Mouse (Mus musculus): ENCODE measurements around the gene R3hdm2.
A peak's percentile ranks its signal among the peaks of the same experiment; 100 is the strongest.

R3hdm2 gene

DNA sequence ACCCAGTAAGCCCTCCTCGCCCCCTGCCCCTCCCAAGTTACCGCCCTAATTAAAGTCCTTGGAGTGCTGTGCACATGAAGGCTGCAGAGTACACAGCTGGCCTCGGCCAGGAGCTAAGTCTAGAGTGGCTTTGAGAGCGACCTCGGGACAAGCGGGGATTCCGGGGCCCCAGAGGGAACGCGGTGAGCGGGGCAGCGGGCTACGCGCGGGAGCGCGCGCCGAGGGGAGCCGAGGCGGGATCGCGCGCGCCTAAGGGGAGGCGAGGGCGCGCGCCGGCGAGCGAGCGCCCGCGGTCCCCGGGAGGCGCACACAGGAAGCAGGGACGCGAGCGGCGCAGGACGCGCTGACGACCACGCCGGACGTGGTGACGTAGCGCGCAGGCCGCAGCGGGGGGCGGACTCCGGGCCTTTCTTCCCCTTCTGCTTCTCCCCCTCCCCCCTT lies at the start of gene R3hdm2:
Gene R3hdm2, plus strand, starts transcription at position 77 of the 441 bp plus-strand sequence.
- DNase-seq (ENCODE audit: low spot score), result peak; percentile 80

DNA sequence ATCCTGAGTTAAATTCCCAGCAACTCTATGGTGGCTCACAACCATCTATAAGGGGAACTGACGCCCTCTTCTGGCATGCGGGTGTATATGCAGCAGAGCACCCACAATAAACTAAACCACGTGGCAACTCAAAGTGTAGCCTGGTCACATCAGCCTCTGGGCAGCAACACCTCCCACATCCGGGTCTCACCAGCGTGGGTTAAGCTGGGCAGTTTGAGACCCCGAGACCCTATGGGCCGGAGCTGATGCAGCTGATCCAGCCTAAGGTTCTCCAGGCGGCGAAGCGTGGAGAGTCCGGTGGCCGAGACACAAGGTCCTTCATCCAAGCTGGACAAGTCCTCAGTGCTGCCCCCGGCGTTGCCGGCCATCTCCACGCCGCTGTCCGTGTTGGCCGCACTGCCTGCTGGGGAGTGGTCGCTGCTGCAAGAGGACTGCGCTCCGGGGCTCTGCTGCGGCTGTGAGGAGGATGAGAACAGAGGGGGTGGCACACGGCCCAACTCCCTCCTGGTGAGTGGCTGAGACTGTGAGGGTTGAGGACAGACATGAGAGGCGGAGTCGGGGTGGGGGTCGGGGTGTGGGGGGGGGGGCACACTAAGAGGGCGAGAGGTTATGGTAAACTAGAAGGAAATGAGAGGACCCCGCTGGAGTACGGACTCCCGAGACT lies 47.8 kb upstream of the R3hdm2 start:
- no peak for DNase-seq (ENCODE audit: low spot score)

DNA sequence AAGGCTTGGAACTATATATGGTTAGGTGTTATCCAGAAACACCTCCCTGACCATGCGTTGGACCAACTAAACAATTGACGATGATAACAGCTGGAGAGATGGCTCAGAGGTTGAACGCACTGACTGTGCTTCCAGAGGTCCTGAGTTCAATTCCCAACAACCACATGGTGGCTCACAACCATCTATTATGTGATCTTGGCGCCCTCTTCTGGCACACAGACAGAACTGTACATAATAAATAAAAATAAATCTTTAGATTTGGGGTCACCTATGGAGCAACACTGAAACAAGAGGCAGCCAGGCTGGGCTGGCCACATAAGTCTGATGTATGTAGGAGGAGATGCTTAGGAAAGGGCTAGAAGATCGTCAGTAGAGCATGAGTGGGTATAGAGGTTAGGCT lies 47.0 kb upstream of the R3hdm2 start:
- no peak for DNase-seq (ENCODE audit: low spot score)

DNA sequence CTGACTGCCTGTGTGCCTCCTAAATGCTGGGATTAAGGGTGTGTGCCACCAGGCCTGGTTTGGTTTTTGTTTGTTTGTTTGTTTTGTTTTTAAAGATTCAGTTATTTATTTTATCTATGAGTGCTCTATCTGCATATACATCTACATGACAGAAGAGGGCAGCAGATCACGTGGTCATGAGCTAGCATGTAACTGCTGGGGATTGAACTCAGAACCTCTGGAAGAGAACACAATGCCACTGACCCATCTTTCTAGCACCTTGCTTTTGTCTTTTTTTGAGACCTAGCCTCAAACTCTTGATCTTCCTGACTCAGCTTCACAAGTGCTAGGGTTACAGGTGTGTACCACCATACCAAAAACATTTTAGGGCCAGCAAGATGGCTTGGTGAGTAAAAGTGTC lies 44.9 kb upstream of the R3hdm2 start:
- no peak for DNase-seq (ENCODE audit: low spot score)

DNA sequence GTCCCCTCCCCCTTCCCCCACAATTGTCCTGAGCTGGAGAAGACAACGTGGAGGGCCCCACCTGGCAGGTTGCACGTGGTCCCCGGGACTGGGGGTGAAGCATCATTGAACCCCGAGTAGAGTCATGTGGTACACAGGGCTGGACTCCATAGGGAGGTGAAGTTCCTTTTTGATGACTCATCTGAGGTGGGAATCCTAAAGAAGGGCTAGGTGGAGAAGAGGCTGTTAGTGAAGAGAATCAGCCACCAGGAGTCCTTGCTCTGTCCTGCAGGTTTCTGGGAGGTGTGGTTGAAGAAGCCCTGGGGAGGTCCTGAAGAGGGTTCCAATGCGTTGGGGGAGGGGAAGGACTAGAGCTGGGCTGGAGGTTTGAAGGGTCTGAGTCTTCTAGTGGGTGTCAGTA lies 43.2 kb upstream of the R3hdm2 start:
- no peak for DNase-seq (ENCODE audit: low spot score)

DNA sequence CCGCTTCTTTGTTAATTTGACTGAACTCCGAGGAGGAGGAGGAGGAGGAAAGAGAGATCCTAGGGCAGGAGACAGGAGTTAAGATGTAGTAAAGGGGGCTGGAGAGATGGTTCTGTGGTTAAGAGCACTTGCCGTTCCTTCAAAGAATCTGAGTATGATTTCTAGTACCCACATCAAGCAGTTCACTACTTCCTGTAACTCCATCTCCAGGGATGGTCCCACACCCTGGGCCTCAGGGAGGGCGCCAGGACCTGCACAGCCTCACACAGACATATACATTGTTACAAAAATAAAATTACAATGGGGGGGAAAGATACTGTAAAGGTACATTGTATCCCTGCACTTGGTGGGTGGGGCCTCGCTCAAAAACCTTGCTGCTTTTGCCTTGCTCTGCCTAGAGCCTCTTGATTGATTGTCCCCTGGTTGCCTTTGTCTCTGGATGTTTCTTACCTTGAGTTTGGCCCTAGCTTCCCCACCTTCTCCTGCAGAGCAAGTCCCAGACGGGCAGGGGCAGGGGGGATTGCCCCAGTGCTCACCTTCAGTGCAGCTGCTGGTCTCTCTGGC lies 42.5 kb upstream of the R3hdm2 start:
- no peak for DNase-seq (ENCODE audit: low spot score)

DNA sequence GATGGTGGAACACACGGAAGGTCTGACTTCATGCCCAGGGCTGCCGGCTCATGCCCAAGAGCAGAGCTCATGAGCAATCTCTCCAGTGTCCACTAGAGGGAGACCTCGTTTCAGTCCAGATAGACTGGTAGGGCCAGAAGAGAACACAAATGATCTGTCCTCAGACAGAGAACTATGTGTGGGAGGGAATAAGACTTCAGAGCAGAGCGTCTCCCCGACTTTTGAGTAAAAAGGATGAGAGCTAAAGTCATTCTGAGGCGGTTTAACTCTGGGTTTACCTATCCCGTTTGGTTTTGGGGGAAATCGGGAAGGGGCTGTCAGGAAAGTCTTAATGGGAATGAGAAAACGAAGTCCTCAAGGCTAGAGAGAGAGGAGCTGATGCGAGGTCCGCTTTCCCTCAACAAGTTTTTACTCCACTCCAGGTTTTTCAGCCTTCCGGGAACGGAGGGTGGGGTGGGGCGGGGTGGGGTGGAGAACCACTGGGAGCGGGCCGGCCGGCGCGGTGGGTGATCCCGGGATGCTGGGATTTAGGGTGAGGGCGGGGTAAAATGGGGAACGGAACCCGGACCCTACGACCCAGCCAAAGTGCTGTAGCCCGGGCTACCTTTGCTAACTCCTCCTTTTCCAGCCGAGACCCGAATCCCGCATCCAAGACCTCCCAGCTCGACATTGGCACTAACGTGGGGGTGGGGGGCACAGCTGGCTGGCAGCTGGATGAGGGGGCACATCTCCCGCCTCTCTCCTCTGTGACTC lies 41.0 kb upstream of the R3hdm2 start:
- DNase-seq (ENCODE audit: low spot score), result peak; percentile 86

DNA sequence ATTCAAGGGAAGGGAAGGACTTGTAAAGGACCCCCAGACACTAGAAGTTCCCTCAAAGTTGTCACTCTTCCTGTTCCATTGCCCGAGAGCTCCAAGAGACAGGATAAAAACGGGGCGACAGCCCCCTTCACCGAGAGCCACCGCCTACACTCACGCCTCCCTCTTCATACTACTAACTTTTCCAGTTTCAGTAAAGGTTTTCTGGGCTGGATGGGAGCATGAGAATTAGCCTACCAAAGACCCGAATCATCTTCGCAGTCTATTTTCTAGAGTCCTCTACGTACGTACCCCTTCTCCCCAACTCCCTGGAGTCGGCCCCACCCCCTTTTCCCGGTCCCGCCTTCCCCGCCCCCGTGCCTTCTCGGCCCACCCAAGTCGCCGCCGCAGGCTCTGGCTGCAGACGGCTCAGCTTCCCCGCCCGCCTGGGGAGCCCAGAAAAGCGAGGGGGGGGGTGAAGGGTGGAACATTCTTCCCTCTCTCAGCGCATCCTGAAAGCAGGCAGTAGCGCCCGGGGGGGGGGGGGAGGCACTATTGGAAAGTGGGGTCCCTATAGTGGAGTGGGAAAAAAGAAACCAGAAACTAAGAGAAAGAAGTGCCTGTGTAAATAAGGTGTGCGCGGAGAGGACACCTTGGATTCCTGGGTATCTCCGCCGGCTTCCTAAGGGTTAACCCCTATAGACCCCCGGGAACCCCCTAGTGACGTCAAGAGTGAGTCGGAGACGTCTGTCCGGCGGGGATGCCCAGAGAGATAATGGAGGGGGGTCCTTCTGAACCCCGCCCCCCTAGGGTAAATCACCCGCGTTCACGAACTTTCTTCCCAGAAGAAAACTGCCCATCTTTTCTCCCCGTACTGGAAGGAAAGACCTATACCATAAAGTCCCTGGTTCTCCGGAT lies 40.2 kb upstream of the R3hdm2 start:
- no peak for DNase-seq (ENCODE audit: low spot score)

DNA sequence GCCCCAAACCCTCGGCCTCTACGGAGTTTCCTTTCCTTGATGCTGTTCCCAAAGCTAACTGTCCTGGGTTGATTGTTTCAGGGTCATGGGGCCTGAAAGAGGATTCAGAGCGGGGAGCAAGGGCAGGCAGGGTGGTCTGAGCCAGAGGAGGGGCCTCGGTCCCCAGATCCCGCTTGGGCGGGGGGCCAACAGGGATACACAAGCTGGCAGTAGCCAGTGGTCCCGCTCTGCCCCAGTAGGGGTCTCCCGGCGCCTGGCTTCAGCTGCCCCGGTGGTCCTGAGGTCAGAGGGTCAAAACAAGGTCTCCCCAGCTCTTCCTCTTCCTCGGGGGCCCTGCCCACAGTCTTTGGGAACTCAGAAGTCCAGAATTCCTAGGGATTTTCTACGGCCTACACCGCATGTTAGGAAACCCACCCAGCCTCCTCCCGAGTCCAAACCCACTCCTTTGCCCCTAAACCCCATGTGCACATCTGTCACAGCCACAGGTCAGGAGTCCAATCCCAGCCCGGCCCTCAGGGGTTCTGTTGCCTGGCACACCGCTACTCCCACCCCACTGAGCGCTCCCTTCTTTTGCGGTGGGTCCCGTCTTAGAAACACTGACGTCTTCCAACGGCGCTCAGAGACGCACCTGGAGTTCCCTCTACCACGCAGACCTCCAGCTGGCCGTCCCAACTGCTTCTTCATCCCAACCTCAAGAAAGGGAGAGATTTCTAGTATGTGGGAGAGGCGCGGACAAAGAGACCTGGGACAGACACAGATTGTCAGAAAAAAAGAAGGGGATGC lies 39.4 kb upstream of the R3hdm2 start:
- no peak for DNase-seq (ENCODE audit: low spot score)

DNA sequence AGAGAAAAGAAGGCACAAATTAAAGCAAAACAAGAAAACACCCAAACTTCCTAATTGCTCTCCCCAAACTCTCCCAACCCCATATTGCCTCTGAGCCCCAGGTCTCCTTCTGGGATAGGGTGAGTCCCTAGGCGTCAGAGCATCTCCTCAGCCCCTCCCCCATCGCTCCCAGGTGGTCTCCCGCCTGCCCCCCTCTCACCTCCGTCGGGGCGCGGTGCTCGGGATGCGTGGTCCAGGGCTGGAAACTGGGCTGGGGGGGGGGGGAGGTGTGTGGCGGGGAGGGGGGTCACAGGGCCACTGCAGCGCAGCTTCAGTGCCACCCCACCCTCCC lies 38.8 kb upstream of the R3hdm2 start:
- no peak for DNase-seq (ENCODE audit: low spot score)

DNA sequence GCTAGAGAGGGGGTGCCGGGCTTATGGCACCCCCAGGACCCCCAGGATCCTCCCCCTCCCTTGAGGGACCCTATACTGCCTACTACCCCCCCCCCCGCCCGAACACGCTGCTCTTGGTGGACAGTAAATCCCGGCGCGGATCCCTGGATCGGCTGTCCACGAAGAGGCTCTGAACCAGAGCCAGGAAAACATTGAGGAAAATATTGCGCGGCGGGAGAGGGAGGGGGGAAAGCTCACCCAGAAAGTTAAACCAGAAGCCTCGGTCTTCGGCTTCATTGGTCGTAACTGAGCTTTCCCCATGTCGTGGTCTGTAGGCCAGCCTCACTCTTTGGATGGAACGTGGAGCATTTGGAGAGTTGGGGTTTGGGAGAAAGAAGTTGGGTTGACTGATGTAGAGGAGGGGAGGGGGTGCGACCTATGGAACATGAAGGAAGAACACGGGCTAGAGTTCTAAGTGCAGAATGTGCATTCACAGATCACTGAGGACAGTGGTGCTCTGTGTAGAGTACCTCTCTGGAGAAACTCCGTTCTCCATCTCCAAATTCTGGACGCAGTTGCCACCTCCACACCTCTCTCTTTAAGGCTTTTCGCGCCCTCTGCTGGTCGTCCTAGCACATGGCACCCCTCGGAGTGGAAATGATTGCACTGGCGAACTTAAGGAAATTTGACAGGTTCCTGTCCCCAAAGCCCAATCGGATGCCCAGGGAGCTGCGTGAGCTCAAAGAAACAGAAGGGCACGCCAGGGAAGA lies 38.1 kb upstream of the R3hdm2 start, which contains the start of gene Gli1:
Gene Gli1, minus strand, starts transcription at position 84 of the 749 bp plus-strand sequence.
- DNase-seq (ENCODE audit: low spot score), result peak; percentile 51

DNA sequence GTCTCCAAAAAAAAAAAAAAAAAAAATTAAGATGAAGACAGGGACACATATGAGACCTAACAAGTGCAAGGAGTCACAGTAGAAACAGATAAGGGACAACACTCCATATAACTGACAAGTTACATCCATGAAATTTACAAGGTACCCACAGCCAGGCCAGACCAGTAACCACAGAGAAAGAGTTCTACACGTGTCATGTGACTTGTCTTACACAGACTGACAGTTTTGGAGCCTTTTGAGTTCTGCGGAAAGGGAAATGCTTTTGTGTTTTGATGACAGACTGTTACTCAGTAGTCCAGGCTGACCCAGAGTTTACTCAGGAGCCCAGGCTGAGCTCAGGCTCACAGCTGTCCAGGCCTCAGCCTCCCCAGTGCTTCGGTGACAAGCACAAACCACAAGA lies 37.1 kb upstream of the R3hdm2 start:
- no peak for DNase-seq (ENCODE audit: low spot score)

DNA sequence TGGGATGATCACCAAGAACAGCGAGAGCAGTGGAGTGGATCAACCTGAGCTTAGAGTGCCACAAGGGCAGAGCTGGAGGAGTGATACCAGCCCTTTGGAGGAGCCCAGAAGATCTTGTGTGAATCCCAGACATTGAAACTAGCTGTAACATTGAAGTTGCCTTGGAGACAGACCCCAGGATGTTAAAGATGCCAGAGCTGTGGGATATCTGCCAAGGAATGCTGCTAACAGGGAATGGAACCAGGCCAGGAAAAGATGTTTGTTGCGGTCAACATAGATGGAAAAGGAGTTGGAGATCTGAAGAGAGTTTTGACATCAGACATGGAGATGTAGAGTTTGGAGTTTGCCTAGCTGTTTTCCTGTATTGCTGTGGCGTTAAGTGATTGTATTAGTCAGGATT lies 34.0 kb upstream of the R3hdm2 start:
- no peak for DNase-seq (ENCODE audit: low spot score)

DNA sequence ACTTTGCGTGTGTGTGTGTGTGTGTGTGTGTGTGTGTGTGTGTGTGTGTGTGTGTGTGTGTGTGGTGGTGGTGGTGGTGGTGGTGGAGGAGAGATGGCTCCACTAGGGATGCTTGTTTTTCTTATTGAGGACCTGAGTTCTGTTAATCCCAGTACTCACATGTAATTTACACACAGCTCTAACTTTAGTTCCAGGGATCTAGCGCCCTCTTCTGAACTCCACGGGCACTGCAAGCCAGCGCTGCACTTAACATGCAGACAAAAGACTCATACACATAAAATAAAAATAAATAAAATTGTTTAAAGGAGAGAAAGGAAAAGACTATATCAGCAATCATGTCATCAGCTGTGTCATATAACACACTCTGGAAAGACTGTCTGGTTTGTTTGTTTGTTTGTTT lies 31.2 kb upstream of the R3hdm2 start:
- DNase-seq (ENCODE audit: low spot score), result no peak

DNA sequence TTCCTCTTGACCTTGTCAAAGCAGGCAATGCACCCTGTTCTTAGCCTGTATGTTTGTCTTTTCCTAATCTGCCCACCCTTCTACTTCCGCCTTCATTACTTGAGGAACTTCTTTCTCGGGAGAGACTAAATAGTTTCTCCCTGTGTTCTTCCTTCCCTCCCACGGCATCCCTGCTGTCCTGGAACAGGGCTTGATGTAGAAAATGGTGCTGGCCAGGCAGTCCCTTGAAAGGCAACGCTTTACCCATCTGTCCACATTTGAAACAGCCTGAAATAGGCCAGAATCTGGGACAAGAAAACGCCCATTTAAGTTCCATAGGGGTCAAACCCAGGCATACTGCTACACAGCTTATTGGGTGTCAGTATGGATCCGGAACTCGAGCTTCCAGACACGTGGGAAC lies 30.3 kb upstream of the R3hdm2 start:
- no peak for DNase-seq (ENCODE audit: low spot score)

DNA sequence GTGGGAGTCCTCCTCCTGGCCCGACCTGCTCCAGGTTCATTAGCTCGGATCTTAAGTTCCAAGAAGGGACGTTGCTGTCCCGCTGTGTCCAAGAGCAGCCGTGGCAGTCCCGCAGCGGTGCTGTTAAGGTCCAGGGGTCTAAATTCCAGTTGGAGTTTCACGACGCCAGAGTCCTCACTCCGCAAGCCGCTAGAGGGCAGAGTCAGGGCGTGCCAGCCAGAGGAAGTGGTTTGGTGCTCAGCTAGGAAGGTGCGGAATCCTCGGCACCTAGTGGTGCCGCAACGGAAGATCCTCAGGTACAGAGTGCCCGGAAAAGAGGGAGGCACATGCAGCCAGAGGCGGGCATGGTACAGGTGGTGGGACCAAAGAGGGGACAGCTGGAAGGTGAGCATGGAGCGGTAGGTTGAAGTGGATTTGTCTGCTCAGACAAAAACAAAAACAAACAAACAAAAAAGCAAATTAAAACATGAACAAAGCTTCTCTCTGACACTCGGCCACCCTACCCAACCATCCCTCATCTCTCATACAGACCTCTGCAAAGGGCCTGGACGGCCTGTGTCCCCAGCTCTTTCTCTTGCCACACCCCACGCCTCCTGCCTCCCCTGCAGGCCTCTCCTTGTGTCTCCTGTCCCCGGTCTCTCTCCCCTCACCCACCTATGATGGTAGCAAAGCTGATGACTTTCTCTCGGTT lies 29.4 kb upstream of the R3hdm2 start:
- peak; percentile 41 for DNase-seq (ENCODE audit: low spot score)

DNA sequence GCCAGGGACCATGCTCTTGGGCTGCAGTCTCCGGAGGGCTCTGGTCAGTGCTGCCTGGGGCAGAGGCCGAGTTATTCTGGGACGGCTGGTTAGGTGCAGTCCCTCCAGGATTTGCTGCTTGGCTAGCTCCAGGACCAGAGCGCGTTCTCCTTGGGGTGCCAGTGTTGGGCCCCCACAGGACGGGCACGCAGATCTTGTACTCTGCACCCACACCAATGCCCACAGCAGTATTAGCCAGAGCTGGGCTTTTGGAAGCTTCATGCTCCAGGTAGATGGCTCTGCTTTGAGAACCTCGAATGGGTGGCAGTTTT lies 28.9 kb upstream of the R3hdm2 start:
- no peak for DNase-seq (ENCODE audit: low spot score)

DNA sequence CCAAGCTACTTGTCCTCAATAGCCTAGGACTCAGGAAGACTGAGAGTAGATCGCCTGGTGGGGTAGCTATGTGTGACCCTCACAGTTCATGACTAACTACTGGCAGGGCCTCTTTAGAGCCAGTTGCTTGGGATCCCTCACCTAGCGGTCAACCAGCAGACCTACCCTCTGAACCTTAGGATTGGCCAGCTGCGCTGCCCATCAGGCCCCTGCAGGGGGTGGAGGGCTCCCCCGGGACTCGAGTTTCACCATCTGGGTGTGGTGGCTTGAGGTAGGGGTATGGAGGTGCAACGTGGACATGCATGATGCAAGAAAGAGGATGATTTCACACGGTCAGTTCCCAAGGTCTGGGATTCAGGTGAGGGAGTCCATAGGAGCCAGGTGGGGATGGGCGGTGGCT lies 28.4 kb upstream of the R3hdm2 start:
- no peak for DNase-seq (ENCODE audit: low spot score)

DNA sequence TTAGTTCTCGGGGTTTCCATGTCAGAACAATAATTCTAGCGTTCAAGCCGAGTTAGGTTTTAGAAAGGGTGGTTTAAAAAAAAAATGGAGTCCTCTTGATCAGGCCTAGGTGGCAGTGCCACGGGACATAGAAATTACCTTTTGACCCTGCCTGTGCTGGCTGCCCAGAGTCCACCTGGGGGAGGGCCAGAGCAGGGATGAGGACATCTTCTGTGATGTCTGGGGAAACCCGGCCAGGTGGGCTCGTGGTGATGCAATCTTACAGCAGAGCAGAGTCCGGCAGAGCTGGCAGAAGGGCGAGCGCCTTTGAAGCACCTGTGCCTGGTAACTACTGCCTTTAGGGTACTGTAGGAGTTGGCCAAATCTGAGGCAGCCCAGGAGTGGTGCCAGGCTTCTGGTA lies 27.9 kb upstream of the R3hdm2 start:
- DNase-seq (ENCODE audit: low spot score), result no peak

DNA sequence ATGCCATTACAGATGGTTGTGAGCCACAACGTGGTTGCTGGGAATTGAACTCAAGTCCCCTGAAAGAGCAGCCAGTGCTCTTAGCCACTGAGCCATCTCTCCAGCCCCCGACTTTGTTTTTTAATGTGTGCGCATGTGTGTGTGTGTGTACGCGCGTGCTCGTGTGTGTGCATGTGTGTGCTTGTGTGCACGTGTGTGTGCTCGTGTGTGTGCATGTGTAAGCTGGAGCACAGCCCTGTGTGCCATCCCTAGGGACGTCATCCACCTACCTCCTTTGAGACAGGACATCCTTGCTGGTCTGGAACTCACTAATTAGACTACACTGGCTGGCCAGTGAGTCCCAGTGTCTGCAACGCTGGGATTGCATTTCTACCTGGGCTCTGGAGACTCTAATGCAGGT lies 27.4 kb upstream of the R3hdm2 start:
- no peak for DNase-seq (ENCODE audit: low spot score)
